Mouse (Mus musculus): ENCODE results near the gene Cerkl.

GRCm38 (mm10) chr2:79461861-79462260 is 5.3 kb upstream of the Cerkl start:
- TF ChIP-seq POLR2A (IDR thresholded peaks at IDR 0.05; ENCODE audit: control insufficient read depth, low read depth, low read length) (no peak), CTCF (IDR thresholded peaks at IDR 0.05; ENCODE audit: control insufficient read depth, insufficient read depth, insufficient replicate concordance, low read depth, low read length) (no peak)
